Mouse (Mus musculus): ENCODE measurements around the gene 9930104L06Rik. TPM values are rescaled to one million over a fixed set of nuclear protein-coding genes. Genes with fewer than 3 reads are reported as not detected.
A peak's percentile ranks its signal among the peaks of the same experiment; 100 is the strongest.

9930104L06Rik gene
- total RNA-seq, 1 experiment, result 23.8 TPM

DNA sequence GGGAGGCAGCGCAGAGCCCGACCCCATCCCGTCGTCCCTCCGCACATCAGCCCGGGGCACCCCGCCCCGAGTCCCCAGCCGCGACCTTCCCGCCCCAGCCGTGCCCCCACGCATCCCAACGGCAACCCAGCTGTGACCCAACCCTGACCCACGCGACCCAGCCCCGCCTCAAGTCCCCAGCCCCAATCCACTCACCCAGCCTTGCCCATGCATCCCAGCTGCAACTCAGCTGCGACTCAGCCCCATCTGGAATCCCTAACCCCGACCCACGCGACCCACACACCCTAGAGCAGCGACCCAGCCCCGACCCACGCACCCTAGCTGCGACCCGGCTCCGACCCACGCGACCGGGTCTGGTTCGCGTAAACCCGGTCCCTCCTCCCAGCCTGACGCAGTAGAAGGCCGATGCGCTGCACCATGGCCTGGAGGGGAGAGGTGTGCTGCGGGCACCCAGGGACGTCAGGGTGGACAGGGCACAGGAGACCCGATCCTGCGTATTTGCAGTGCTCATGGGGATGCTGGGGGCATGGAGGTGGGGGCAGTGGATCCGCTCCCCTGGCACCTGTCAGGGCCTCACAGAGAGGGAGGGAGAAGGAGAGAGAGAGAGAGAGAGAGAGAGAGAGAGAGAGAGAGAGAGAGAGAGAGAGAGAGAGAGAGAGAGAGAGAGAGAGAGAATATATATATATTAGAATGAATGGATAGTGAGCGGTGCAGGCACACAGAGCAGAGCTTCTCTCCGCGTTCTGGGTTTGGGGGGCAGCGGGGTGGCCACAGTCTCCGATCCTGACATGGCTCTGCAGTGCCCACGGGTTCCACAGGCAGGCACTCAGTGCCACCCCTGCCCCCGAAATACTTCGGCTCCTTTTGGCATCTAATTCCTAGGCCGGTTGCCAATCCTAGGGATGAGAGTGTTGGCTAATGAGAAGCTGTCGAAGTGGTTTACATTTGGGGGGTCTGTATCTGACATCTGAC, 50.2 kb downstream of the 9930104L06Rik start:
- Histone ChIP-seq H3K4me1 (ENCODE audit: control insufficient read depth in 2 of 2, insufficient read depth in 2 of 2, low read length in 2 of 2, poor library complexity in 1 of 2) (peaks cover 2 to 17% of the 10 kb centered on the region in 2 experiments; a peak in 2 of 4 replicates), H3K9me3 (ENCODE audit: control insufficient read depth, insufficient read depth, low read depth, low read length) (no peaks in the 10 kb centered on the region), H3K27ac (ENCODE audit: insufficient read depth, low read depth, low read length, poor library complexity, severe bottlenecking) (no peak overlapping the region), H3K4me3 (ENCODE audit: insufficient read depth in 1 of 2, low read depth in 1 of 2, low read length in 2 of 2, poor library complexity in 1 of 2, severe bottlenecking in 1 of 2) (peak overlapping the region; percentile 64 to 80), H3K36me3 (ENCODE audit: control insufficient read depth, insufficient read depth, low read length, poor library complexity, severe bottlenecking) (no peaks in the 10 kb centered on the region), H3K9ac (ENCODE audit: insufficient read depth, low read depth, low read length, poor library complexity, severe bottlenecking) (peak overlapping the region; percentile 66)
- in situ Hi-C loops (cut with MboI; ENCODE audit: low sequenced_read_pairs in 2 of 2, unreplicated experiment in 2 of 2), result no loop called here
- no peak for DNase-seq (ENCODE audit: low read depth, low spot score)
- TF ChIP-seq CHD2 (IDR thresholded peaks at IDR 0.05; ENCODE audit: low read depth, low read length), result no peak

DNA sequence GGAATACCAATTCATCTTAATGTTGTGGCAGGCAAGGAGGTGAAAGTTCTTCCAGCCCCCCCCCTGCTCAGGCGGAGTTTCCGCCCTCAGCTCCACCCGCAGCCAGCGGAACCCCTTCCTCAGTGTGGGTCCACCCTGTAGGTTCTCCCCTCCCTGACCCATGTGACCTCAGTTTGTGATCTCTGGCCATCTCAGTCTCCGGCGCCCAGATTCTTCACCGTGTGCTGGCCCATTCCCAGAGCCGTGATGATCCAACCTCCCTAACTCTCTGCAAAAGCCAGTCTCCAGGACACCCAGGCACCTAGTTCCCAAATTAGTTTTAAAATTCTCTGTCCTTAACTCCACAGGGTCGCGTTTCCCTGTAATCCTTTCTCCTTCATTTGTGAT, 50.9 kb downstream of the 9930104L06Rik start:
- no peak for DNase-seq (ENCODE audit: low read depth, low spot score)
- Histone ChIP-seq H3K4me1 (ENCODE audit: control insufficient read depth in 2 of 2, insufficient read depth in 2 of 2, low read length in 2 of 2, poor library complexity in 1 of 2) (peaks cover 2 to 17% of the 10 kb centered on the region in 2 experiments; a peak in 2 of 4 replicates), H3K9ac (ENCODE audit: insufficient read depth, low read depth, low read length, poor library complexity, severe bottlenecking) (no peak overlapping the region), H3K4me3 (ENCODE audit: insufficient read depth in 1 of 2, low read depth in 1 of 2, low read length in 2 of 2, poor library complexity in 1 of 2, severe bottlenecking in 1 of 2) (no peak overlapping the region), H3K9me3 (ENCODE audit: control insufficient read depth, insufficient read depth, low read depth, low read length) (no peaks in the 10 kb centered on the region), H3K27ac (ENCODE audit: insufficient read depth, low read depth, low read length, poor library complexity, severe bottlenecking) (no peak overlapping the region), H3K36me3 (ENCODE audit: control insufficient read depth, insufficient read depth, low read length, poor library complexity, severe bottlenecking) (no peaks in the 10 kb centered on the region)
- in situ Hi-C loops (cut with MboI; ENCODE audit: low sequenced_read_pairs in 2 of 2, unreplicated experiment in 2 of 2), result no loop called here
- no peak for TF ChIP-seq ZNF384 (IDR thresholded peaks at IDR 0.05; ENCODE audit: low read depth, low read length)
- no peak for TF ChIP-seq HCFC1 (IDR thresholded peaks at IDR 0.05; ENCODE audit: borderline replicate concordance, insufficient read depth, low read length)
- TF ChIP-seq CHD2 (IDR thresholded peaks at IDR 0.05; ENCODE audit: low read depth, low read length), result no peak
- no peak for TF ChIP-seq MAFK (IDR thresholded peaks at IDR 0.05; ENCODE audit: insufficient read depth, low read depth, low read length)
- no peak for TF ChIP-seq ZC3H11A (IDR thresholded peaks at IDR 0.05; ENCODE audit: borderline replicate concordance, low read depth, low read length)

DNA sequence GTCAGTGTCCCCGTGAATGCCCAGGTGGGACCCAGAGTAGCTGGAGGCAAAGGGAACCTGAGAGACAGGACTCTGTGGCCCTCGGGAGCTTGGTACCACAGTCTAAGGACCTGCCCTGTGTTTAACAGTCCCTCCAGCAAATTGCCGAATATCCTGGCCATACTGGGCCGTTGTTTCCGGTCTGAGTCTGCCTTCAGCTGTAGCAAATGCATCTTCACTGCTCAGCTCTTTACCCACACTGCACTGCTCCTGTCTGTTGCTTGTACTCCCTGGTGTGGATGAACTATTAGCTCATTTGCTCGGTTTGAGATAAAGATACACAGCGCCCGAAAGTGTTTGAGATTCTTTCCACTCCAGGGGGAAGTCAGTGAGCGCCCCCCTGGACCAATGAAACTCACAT, 51.5 kb downstream of the 9930104L06Rik start:
- no peak for DNase-seq (ENCODE audit: low read depth, low spot score)
- in situ Hi-C loops (cut with MboI; ENCODE audit: low sequenced_read_pairs in 2 of 2, unreplicated experiment in 2 of 2), result no loop called here
- peaks cover 2 to 17% of the 10 kb centered on the region in 2 experiments; a peak in 2 of 4 replicates for H3K4me1 ChIP-seq (ENCODE audit: control insufficient read depth in 2 of 2, insufficient read depth in 2 of 2, low read length in 2 of 2, poor library complexity in 1 of 2)
- H3K27ac ChIP-seq (ENCODE audit: insufficient read depth, low read depth, low read length, poor library complexity, severe bottlenecking), result no peak overlapping the region
- H3K9me3 ChIP-seq (ENCODE audit: control insufficient read depth, insufficient read depth, low read depth, low read length), result no peaks in the 10 kb centered on the region
- H3K9ac ChIP-seq (ENCODE audit: insufficient read depth, low read depth, low read length, poor library complexity, severe bottlenecking), result no peak overlapping the region
- no peaks in the 10 kb centered on the region for H3K36me3 ChIP-seq (ENCODE audit: control insufficient read depth, insufficient read depth, low read length, poor library complexity, severe bottlenecking)
- TF ChIP-seq ZNF384 (IDR thresholded peaks at IDR 0.05; ENCODE audit: low read depth, low read length) (no peak), MAFK (IDR thresholded peaks at IDR 0.05; ENCODE audit: insufficient read depth, low read depth, low read length) (no peak), ZC3H11A (IDR thresholded peaks at IDR 0.05; ENCODE audit: borderline replicate concordance, low read depth, low read length) (no peak), CHD2 (IDR thresholded peaks at IDR 0.05; ENCODE audit: low read depth, low read length) (no peak), HCFC1 (IDR thresholded peaks at IDR 0.05; ENCODE audit: borderline replicate concordance, insufficient read depth, low read length) (no peak)
- H3K4me3 ChIP-seq (ENCODE audit: insufficient read depth in 1 of 2, low read depth in 1 of 2, low read length in 2 of 2, poor library complexity in 1 of 2, severe bottlenecking in 1 of 2), result no peak overlapping the region

- no peaks in the 10 kb centered on the region for H3K9me3 ChIP-seq (ENCODE audit: control insufficient read depth, insufficient read depth, low read depth, low read length)
- in situ Hi-C loops (cut with MboI; ENCODE audit: low sequenced_read_pairs in 2 of 2, unreplicated experiment in 2 of 2), result no loop called here
- DNase-seq (ENCODE audit: low read depth, low spot score), result no peak
- peak overlapping the region; percentile 44; the same call in 1 of the 2 replicates for H3K9ac ChIP-seq (ENCODE audit: insufficient read depth, low read depth, low read length, poor library complexity, severe bottlenecking)
- TF ChIP-seq HCFC1 (IDR thresholded peaks at IDR 0.05; ENCODE audit: borderline replicate concordance, insufficient read depth, low read length), result no peak
- TF ChIP-seq ZC3H11A (IDR thresholded peaks at IDR 0.05; ENCODE audit: borderline replicate concordance, low read depth, low read length), result no peak
- no peaks in the 10 kb centered on the region for H3K36me3 ChIP-seq (ENCODE audit: control insufficient read depth, insufficient read depth, low read length, poor library complexity, severe bottlenecking)
- H3K4me1 ChIP-seq (ENCODE audit: control insufficient read depth in 2 of 2, insufficient read depth in 2 of 2, low read length in 2 of 2, poor library complexity in 1 of 2), result peaks cover 2 to 17% of the 10 kb centered on the region in 2 experiments; a peak in 2 of 4 replicates
- no peak overlapping the region; the same call in 1 of the 2 replicates for H3K27ac ChIP-seq (ENCODE audit: insufficient read depth, low read depth, low read length, poor library complexity, severe bottlenecking)
- peak overlapping the region; percentile 34 to 55 for H3K4me3 ChIP-seq (ENCODE audit: insufficient read depth in 1 of 2, low read depth in 1 of 2, low read length in 2 of 2, poor library complexity in 1 of 2, severe bottlenecking in 1 of 2)
Observed at GRCm38 (mm10) chr4:124989787-124990253, 53.0 kb downstream of the 9930104L06Rik start.
